Mouse (Mus musculus) 3134 (cell line): ENCODE measurements around the gene Efcab9.

Experiments used
- DNase-seq: peaks from one replicate; pipeline ENCODE4 v3.0.0-alpha.2; 2011; ENCODE audit warnings: low spot score; ENCODE audit not compliant: insufficient read length; ENCODE audit errors: extremely low read depth

Efcab9 gene

DNA sequence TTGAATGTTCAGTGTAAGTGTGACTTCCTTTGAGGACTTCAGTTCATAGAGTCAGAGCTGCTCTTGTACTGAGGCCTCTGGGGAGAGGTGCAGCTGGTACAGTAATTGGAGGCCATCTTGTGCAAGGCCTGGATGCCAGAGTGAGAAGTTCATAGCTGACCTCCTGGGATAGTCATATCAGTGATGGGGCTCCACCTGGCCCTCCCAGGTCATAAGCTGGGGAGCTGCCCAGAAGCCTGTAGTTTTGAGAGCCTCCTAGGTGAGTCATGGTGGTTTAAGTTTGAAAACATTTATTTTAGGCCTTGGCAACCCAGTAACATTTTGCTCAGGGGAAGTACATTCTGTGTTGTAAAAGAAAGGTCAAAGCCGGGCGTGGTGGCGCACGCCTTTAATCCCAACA is 26.1 kb upstream of the Efcab9 start:
- peak; percentile 66 for DNase-seq

GRCm38 (mm10) chr11:32556333-32556990 is 24.6 kb upstream of the Efcab9 start:
- no peak for DNase-seq

DNA sequence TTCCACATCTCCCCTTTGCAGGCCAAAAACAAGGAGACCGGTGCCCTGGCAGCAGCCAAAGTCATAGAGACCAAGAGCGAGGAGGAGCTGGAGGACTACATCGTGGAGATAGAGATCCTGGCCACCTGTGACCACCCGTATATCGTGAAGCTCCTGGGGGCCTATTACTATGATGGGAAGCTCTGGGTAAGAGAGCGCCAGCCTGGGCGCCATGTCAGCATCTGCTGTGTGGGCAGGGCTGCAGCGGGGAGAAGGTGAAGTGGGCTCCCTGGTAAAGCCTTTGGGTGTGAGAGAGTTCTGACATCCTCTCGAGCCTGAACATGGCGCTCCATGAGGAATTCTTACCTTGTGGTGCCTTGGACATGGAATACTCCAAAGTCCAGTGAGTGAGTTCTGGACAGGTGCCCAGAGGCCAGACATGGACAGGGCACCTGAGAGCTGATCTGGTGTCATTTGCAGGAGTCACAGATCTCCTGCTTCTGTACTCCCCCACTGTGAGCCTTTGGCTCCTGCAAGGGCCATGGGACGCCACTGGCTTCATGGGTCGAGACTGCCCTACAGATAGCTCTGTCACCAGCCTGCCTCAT is 23.3 kb upstream of the Efcab9 start:
- no peak for DNase-seq

GRCm38 (mm10) chr11:32554141-32555091 is 22.5 kb upstream of the Efcab9 start:
- no peak for DNase-seq

GRCm38 (mm10) chr11:32553311-32554140 is 21.6 kb upstream of the Efcab9 start:
- no peak for DNase-seq

DNA sequence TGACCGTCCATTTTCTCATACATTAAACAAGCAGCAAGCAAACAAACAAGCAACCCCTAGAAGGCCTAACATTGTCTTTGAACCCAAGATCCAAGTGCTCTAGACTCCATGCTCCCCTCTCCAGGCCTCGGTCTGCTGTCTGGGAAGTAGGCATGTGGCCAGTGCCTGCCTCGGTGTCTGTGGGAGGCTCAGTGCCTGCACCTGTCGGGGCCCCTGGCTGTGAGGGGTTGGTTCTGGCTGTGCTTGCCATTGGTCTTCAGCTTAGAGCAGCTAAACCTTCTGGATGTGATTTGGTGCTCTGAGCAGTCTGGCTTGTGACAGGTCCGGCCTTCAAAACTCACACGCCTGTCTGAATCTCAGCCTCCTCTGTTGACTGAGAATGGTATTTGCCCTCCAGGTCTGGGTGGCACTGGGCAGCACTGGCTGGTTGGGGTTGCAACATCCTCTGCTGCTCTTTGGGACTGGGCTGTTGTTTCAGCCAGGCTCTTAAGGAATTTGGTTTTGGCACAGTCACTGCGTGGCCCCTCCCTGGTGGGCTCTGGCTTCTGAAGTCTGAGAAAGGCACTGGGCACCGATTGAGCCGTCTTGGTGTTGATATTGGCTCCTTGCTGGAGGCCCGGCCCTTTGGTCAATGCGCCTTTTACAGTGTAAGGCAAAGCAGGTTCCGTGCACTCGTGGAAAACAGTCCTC is 20.7 kb upstream of the Efcab9 start:
- peak; percentile 87 for DNase-seq

GRCm38 (mm10) chr11:32551579-32552297 is 19.9 kb upstream of the Efcab9 start:
- DNase-seq: no peak

DNA sequence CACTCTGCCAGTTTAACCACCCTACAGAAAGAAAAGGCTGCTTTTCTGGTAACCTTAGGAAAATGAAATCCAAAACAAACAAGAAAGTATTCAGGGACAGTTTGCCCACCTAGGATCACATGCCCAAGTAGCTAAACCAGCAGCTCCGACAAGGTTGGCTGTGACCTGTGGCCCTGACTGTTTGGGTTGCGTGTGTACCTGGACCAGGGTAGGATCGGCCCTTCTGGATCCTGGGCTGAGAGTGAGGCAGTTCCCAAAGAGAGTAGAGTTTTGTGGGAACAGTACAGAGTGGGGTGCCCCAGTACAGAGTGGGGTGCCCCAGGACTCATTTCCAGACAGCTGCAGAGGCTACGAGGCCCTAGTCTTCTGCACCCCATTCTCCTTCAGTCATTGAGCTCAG is 19.2 kb upstream of the Efcab9 start:
- DNase-seq: no peak

- DNase-seq: no peak
These were observed 18.2 kb upstream of the Efcab9 start for GRCm38 (mm10) chr11:32550102-32550501.

DNA sequence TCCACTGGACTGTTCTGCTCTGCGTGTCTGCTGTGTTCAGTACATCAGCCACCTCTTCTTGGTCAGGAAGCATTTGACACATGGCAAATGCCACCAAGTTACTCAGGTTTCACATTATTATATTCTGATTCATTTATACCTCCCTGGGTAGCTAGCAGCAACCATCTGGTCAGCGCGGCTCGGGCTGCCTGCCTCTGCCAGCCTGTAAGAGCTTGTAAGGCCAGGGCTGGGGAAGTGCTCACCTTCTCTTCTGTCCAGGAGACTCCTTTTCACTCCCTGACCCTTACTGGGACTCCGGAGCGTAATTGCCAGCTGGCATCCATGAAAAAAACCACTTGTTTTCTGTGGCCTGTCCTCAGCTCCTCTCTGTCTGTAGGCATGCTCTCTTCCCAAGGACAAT is 17.4 kb upstream of the Efcab9 start:
- DNase-seq: peak; percentile 58

- no peak for DNase-seq
These were observed 16.4 kb upstream of the Efcab9 start for GRCm38 (mm10) chr11:32548240-32548639.

DNA sequence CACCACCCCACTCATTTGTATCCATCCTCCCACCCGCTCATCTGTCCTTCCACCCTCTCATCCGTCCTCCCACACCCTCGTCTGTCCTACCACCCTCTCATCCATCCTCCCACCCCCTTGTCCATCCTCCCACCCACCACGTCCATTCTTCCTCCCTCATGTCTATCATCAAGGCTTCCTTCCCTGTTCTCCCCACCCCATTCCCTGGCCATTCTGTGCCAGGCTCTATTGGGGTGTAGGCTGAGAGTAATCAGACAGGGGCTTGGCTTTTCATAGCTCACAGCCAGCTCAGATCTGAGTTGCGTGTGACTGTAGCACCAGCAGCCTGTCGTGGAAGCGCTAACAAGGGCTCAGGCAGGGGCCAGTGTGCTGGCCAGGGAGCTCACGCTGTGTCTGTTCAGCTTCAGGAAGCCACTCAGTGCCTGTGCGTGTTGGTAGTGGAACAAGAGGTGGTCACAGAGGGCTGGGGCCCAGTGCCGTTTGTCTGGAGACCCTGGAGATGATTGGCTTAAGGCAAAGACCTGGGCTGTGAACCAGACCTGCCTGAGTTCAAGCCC is 15.6 kb upstream of the Efcab9 start:
- DNase-seq: no peak

- DNase-seq: peak; percentile 59
These were observed 14.6 kb upstream of the Efcab9 start for GRCm38 (mm10) chr11:32546483-32546882.

DNA sequence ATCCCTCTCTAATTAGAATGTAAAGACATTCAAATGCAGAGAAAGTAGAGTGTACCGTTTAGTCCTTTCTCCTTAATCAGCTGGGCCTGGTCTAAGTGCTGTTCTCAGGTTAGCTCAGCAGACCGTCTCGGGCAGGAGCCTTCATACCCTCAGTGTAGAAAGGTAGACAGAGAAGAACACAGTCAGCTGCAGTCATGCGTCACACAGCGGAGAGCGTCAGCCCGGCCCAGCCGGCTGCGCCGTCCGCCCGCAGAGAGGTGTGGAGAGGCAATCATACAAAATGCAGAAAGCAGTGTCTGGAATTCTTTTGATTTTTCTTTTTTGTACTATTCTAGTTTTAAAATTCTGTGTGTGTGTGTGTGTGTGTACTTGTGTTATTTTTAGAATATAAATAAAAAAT is 13.7 kb upstream of the Efcab9 start:
- no peak for DNase-seq

GRCm38 (mm10) chr11:32544497-32544896 is 12.6 kb upstream of the Efcab9 start:
- DNase-seq: no peak

- no peak for DNase-seq
These were observed 12.2 kb upstream of the Efcab9 start for GRCm38 (mm10) chr11:32544041-32544440.

- DNase-seq: no peak
These were observed 11.0 kb upstream of the Efcab9 start for GRCm38 (mm10) chr11:32542687-32543411.

DNA sequence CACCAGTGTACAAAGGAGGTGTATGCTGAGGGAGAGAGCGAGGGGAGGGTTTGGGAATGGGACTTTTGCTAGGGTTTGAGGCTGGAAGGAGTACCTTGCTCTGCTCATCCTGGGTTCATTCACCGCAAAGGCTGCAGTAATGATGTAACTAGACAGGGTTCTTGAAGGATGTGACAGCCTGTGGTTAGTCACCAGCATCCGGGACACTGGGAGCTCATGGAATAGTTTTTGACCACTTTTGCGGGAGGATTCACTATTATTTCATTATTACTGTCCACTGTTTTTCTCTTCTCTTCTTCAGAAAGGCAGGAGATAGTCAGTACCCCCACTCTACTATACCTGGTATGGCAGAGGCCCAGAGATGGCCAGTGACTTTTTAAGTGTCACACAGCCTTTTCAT is 10.3 kb upstream of the Efcab9 start:
- DNase-seq: no peak

- DNase-seq: no peak
These were observed 8.6 kb upstream of the Efcab9 start for GRCm38 (mm10) chr11:32540463-32540862.
